Mouse (Mus musculus) heart, adult 2 months (tissue): ENCODE data around the gene Crtc3.

Source experiments
- CTCF ChIP-seq: fragments of 200-600 bp; IDR thresholded peaks from 2 replicates; pipeline ENCODE4 v1.8.1; 2022; ENCODE audit warnings: antibody characterized with exemption, mild to moderate bottlenecking, moderate library complexity
- EP300 ChIP-seq: fragments of 200-500 bp; IDR thresholded peaks from 2 replicates; pipeline ENCODE4 v1.6.1; 2011; ENCODE audit warnings: low read depth, low read length, control low read depth; ENCODE audit not compliant: insufficient read depth
- POLR2A ChIP-seq: fragments of 200-500 bp; IDR thresholded peaks from 2 replicates; pipeline ENCODE4 v1.6.1; 2011; ENCODE audit warnings: mild to moderate bottlenecking, low read depth, low read length, control low read depth; ENCODE audit not compliant: insufficient read depth

DNA sequence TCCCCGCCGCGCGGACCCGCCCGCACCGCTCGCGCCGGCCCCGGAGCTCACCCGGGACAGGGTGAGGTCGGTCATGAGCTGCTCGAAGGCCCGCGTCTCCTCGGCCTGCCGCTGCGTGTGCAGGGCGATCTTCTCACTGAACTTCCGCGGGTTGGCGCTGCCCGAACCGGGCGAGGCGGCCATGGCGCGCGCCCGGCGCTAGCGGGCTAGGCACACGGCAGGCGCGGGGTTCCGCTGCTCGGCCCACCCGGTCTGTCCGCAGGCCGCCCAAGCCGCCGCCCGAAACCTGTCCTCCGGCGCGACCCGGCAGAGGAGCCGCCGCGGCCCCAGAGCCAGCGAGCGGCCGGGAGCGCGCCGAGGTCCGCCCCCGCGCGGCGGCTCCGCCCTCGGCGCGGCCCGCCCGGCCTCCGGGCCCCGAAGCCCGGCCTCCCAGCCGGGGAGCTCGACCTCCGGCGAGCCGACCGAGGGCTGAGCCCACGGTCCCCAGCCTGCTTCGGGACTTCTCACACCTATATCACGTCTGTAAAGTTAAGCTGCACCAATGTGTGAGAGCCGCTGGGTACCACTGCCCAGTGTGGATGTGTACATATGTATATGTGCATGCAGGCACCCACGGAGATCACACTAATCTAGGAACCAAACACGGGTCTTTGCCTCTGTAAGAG is at the start of gene Crtc3:
- TF ChIP-seq CTCF (peak; percentile 10; the same call in 1 of the 2 replicates), POLR2A (peak; percentile 56), EP300 (no peak)
